Mouse (Mus musculus) embryonic facial prominence, embryonic 13.5 days (tissue): ENCODE data around the gene Ccdc33. TPM values are rescaled to one million over a fixed set of nuclear protein-coding genes. Genes with fewer than 3 reads are reported as not detected.
A peak's percentile ranks its signal among the peaks of the same experiment; 100 is the strongest.

Experiments used
- ATAC-seq: fragments of 200-750 bp; cut with Nextera tagmentation; 2 replicates; pipeline ENCODE4 v1.8.0; 2017; ENCODE audit warnings: low read depth; ENCODE audit not compliant: insufficient number of reproducible peaks, insufficient read depth, low FRiP score, low TSS enrichment
- H3K27ac ChIP-seq: fragments of 300-500 bp; sonication (generic); 2 replicates; pipeline ENCODE4 v1.5.1; 2015; ENCODE audit warnings: moderate library complexity, mild to moderate bottlenecking, inconsistent platforms
- H3K27me3 ChIP-seq: fragments of 300-500 bp; sonication (generic); 2 replicates; pipeline ENCODE4 v1.6.1; 2015; ENCODE audit warnings: mild to moderate bottlenecking, inconsistent platforms
- H3K36me3 ChIP-seq: fragments of 300-500 bp; sonication (generic); 2 replicates; pipeline ENCODE4 v1.6.1; 2015; ENCODE audit warnings: mild to moderate bottlenecking, inconsistent platforms
- H3K4me1 ChIP-seq: fragments of 300-500 bp; sonication (generic); 2 replicates; pipeline ENCODE4 v1.6.1; 2015; ENCODE audit warnings: inconsistent platforms
- H3K4me2 ChIP-seq: fragments of 300-500 bp; sonication (generic); 2 replicates; pipeline ENCODE4 v1.6.1; 2015; ENCODE audit warnings: moderate library complexity, mild to moderate bottlenecking, inconsistent platforms
- H3K4me3 ChIP-seq: fragments of 300-500 bp; sonication (generic); 2 replicates; pipeline ENCODE4 v1.5.1; 2015; ENCODE audit warnings: mild to moderate bottlenecking, inconsistent platforms
- H3K9ac ChIP-seq: fragments of 300-500 bp; sonication (generic); 2 replicates; pipeline ENCODE4 v1.6.1; 2015; ENCODE audit warnings: mild to moderate bottlenecking, inconsistent platforms
- H3K9me3 ChIP-seq: fragments of 300-500 bp; sonication (generic); 2 replicates; pipeline ENCODE4 v1.6.1; 2016; ENCODE audit warnings: inconsistent platforms
- WGBS: fragments of 180-500 bp; shearing (Covaris S2); methylation state at CpG from one replicate; pipeline ENCODE4 v1.1.7; 2015; ENCODE audit warnings: mixed read lengths; 5-methylcytosine and 5-hydroxymethylcytosine counted together
- polyA plus RNA-seq: library from polyadenylated mRNA; unstranded; fragments of >200 nt; fragmentation: Nextera tagmentation; extraction: Ambion mirVana; gene quantifications from 2 replicates; pipeline ENCODE4 v1.2.1, GENCODE M21; 2015

The Ccdc33 gene
- polyA plus RNA-seq, 1 experiment from 2014 or later = not detected

DNA sequence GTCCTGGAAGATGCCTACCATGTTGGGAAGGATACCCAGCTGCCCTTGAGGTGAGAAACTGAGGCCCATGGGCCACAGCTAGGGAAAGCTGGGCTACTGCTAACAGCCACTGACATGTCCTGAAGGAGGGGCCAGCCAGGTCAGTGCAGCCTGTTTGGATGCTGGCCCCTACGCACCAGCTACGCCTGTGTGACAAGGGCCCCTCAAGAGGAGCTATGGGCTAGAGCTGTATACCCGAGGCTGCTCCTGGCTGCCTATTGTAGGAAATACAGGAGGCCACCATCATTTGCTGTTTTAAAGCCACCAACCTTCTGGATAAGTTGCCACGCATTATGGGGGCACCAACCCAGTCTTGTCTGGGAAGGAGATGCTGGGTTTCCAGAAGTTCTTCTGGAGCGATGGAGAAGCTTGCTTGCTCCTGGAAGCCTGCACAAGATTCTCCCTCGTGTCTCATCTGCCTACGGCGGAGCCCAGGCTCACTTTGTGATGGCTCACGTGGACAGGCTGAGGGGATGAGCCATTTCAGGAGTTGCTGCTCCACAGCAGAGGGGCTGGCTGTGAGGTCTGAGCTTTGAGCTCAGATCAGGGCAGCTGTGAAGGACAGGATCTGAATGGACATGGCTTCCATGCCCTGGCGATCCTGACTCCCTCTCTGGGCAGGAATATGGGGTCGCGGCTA is 110.1 kb downstream of the Ccdc33 start:
- WGBS = 65% methylated on average over 12 of the region's 12 CpGs
- H3K36me3 ChIP-seq = no peaks in the 10 kb centered on the region
- H3K4me3 ChIP-seq = no peak overlapping the region
- H3K9me3 ChIP-seq = no peaks in the 10 kb centered on the region
- H3K27me3 ChIP-seq = no peaks in the 10 kb centered on the region; the same call in 1 of the 2 replicates
- H3K27ac ChIP-seq = no peak overlapping the region
- no peak for ATAC-seq
- H3K4me1 ChIP-seq = peaks cover 15% of the 10 kb centered on the region
- no peak overlapping the region for H3K9ac ChIP-seq
- H3K4me2 ChIP-seq = no peak overlapping the region

- no peaks in the 10 kb centered on the region for H3K9me3 ChIP-seq
- H3K36me3 ChIP-seq = no peaks in the 10 kb centered on the region
- no peak for ATAC-seq
- H3K27me3 ChIP-seq = no peaks in the 10 kb centered on the region; the same call in 1 of the 2 replicates
- H3K4me3 ChIP-seq = no peak within 1 kb of the TSS
- H3K9ac ChIP-seq = no peak within 1 kb of the TSS
- WGBS = 87% methylated on average over 16 of the region's 16 CpGs
- peaks cover 13% of the 10 kb centered on the region for H3K4me1 ChIP-seq
- no peak within 1 kb of the TSS for H3K4me2 ChIP-seq
- no peak within 1 kb of the TSS for H3K27ac ChIP-seq
These were observed 112.7 kb downstream of the Ccdc33 start, which contains the start of gene Cyp11a1 for GRCm38 (mm10) chr9:58005753-58006461. Gene Cyp11a1 (plus strand): TSS chr9:58006411.

DNA sequence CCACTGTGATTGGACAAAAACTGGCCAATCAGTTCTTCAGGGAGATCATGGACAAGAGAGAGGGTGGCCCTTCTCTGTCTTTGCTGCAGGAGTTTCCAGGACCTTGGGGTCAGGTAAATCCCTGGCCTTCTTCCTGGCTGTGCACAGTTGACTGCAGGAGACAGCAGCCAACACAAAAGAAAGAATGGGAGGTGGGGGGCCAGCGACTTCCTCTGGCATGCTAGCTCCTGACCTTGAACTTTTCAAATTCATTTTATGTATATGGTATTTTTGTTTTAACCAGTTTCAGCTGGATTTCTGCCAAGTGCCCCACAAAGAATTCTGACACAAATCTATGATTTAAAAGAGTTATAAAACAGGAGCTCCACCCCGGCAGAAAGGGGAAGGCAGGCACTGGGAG is 115.4 kb downstream of the Ccdc33 start:
- H3K4me3 ChIP-seq = no peak overlapping the region
- no peak overlapping the region for H3K9ac ChIP-seq
- no peaks in the 10 kb centered on the region for H3K36me3 ChIP-seq
- ATAC-seq = no peak
- H3K27ac ChIP-seq = no peak overlapping the region
- 24% methylated on average over 2 of the region's 2 CpGs for WGBS
- H3K9me3 ChIP-seq = no peaks in the 10 kb centered on the region
- no peak overlapping the region for H3K4me2 ChIP-seq
- H3K27me3 ChIP-seq = peaks cover 20% of the 10 kb centered on the region
- H3K4me1 ChIP-seq = peaks cover 4% of the 10 kb centered on the region

DNA sequence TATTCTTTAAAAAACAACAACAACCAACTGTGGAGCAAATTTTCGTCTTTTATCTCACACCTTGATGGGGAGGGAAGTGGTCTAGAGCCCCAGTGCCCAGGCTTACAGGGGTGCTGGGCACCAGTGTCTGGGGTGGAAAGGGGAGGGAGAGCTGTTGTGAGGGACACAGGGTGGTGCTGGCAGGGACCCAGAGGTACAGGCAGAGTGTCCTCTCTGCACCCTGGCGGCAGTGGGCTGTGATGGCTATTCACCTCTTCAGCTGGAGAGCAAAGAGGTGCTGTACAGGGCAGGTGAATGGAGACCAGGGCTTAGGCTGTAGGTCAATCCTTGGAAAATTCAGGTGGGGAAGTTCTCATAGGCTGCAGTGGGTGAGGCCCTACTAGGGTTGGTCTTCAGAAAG is 118.9 kb downstream of the Ccdc33 start:
- H3K4me3 ChIP-seq = no peak overlapping the region
- WGBS = 47% methylated on average over 2 of the region's 2 CpGs
- no peak for ATAC-seq
- no peaks in the 10 kb centered on the region for H3K9me3 ChIP-seq
- H3K36me3 ChIP-seq = no peaks in the 10 kb centered on the region
- H3K27ac ChIP-seq = no peak overlapping the region
- H3K27me3 ChIP-seq = peaks cover 50% of the 10 kb centered on the region
- H3K9ac ChIP-seq = no peak overlapping the region
- H3K4me2 ChIP-seq = no peak overlapping the region
- peaks cover 12% of the 10 kb centered on the region for H3K4me1 ChIP-seq

DNA sequence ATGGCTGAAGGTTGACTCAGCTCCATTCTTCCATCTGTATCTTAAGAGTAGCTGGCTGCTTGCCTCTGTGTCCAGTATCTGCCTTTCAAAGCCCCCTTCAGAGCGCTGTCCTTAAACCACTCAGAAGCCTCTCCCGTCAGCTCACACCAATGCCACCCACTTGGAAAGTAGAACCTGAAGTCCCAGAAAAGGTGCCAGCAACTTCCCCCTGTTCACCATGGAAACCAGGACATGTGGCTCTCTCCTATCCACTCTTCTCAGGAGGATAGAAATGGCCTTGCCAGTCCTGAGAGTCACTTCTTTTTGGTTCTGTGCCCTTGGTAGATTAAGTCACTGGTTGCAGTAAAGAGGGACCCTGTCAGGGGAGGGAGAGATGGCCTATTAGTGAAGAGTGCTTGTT is 119.9 kb downstream of the Ccdc33 start:
- no peak overlapping the region for H3K4me3 ChIP-seq
- H3K27me3 ChIP-seq = peaks cover 50% of the 10 kb centered on the region
- 51% methylated on average over 2 of the region's 2 CpGs for WGBS
- no peak for ATAC-seq
- no peak overlapping the region for H3K9ac ChIP-seq
- H3K4me1 ChIP-seq = peaks cover 14% of the 10 kb centered on the region
- H3K27ac ChIP-seq = no peak overlapping the region
- no peaks in the 10 kb centered on the region for H3K9me3 ChIP-seq
- H3K36me3 ChIP-seq = no peaks in the 10 kb centered on the region
- H3K4me2 ChIP-seq = no peak overlapping the region

GRCm38 (mm10) chr9:57998032-57998659 is 120.5 kb downstream of the Ccdc33 start:
- H3K27me3 ChIP-seq = peaks cover 50% of the 10 kb centered on the region
- no peak for ATAC-seq
- H3K4me3 ChIP-seq = peak overlapping the region; percentile 25
- H3K4me1 ChIP-seq = peaks cover 18% of the 10 kb centered on the region
- H3K27ac ChIP-seq = no peak overlapping the region
- WGBS = 2% methylated on average over 20 of the region's 20 CpGs
- no peaks in the 10 kb centered on the region for H3K9me3 ChIP-seq
- H3K9ac ChIP-seq = peak overlapping the region; percentile 44; the same call in 1 of the 2 replicates
- H3K36me3 ChIP-seq = no peaks in the 10 kb centered on the region
- H3K4me2 ChIP-seq = peak overlapping the region; percentile 56

- H3K27me3 ChIP-seq = peaks cover 50% of the 10 kb centered on the region
- no peak for ATAC-seq
- H3K27ac ChIP-seq = no peak overlapping the region
- peak overlapping the region; percentile 56 for H3K4me2 ChIP-seq
- 25% methylated on average over 13 of the region's 13 CpGs for WGBS
- no peaks in the 10 kb centered on the region for H3K9me3 ChIP-seq
- H3K4me1 ChIP-seq = peaks cover 20% of the 10 kb centered on the region
- peak overlapping the region; percentile 25 for H3K4me3 ChIP-seq
- peak overlapping the region; percentile 44; the same call in 1 of the 2 replicates for H3K9ac ChIP-seq
- H3K36me3 ChIP-seq = no peaks in the 10 kb centered on the region
These were observed 121.1 kb downstream of the Ccdc33 start for GRCm38 (mm10) chr9:57997511-57998031.

DNA sequence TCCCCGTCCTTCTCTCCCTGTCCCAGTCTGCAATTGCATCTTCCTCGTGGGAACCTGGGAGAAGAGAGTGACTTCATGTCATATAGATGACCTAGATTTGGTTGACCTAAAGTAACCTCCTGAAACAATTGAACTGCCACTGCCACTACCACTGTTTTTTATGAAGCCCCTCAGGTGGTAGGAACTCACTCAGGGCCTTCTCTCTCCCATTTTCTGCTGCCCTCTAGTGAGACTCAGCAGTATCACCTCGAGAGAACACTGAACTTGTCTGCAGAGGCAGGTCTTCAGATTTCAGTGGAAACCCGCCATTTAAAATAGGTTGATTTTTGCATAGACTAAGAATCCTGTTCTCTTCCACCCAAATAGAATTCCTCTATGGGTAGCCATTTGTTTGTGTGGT is 123.3 kb downstream of the Ccdc33 start:
- no peak for ATAC-seq
- no peak overlapping the region for H3K4me2 ChIP-seq
- no peaks in the 10 kb centered on the region for H3K9me3 ChIP-seq
- WGBS = 34% methylated on average over 4 of the region's 4 CpGs
- peaks cover 20% of the 10 kb centered on the region for H3K4me1 ChIP-seq
- no peak overlapping the region for H3K9ac ChIP-seq
- H3K4me3 ChIP-seq = no peak overlapping the region
- H3K27me3 ChIP-seq = peaks cover 44% of the 10 kb centered on the region
- H3K36me3 ChIP-seq = no peaks in the 10 kb centered on the region
- H3K27ac ChIP-seq = no peak overlapping the region

DNA sequence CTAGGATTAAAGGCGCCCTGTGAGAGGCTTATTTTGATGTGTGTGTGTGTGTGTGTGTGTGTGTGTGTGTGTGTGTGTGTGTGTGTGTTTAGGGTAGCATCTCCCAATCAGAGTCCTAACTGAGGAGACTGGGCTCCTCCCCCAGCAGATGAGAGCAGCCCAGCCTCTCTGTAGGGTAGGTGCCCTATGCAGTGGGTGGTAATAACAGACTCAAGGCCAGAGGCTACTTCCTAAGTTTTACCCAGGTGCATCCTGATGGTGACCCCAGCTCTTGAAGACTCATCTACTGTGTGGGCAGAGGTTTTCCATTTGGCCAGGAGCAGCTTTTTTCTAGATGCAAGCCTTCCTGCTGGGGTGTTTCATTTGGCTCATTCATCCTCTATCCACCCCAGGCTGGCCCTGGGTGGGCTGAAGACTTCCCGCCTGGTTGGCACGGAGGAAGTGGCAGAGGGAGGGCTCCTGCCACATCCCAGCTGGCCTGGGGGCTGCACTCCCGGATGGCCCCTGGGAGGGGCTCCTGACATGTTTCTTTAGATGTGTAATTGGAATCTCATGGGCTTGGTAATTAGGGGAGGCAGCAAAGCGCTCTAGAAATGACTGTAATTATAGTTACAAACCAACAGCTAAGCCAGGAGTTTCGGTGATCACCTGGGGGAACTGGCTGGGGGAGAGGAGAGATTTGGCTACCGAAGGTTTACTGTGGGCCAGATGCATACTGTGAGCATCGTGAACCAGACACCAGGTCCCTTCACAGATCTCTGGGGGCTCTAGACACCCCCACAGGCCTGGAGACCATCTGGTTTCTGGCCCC is 125.6 kb downstream of the Ccdc33 start:
- ATAC-seq = no peak
- Histone ChIP-seq H3K27ac (peak overlapping the region; percentile 12; the same call in 1 of the 2 replicates), H3K36me3 (no peaks in the 10 kb centered on the region), H3K4me3 (no peak overlapping the region), H3K9ac (no peak overlapping the region), H3K4me2 (0 out of 2 replicates have a peak overlapping the region, but pooled peaks have one; percentile 16), H3K9me3 (no peaks in the 10 kb centered on the region), H3K4me1 (peaks cover 17% of the 10 kb centered on the region), H3K27me3 (peaks cover 28% of the 10 kb centered on the region)
- 22% methylated on average over 8 of the region's 8 CpGs for WGBS

DNA sequence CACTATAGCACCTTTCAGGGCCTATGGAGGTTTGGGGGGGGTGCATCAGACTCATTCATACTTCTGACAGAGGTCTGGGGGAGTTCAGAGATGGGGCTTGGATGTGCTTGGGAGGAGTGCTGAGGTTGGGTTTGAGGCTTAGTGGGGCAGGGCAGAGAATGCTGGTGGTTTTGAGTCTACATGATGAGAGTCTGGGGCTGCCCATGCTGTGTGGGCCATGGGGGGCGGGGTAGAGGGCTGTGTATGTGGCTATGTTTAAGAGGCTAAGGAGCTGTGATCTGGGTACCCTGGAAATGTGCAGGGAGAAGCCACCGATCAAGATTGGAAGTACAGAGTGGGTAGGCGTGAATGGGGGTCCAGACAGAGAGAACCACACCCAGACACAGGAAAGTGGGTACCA is 126.6 kb downstream of the Ccdc33 start:
- Histone ChIP-seq H3K27me3 (peaks cover 18% of the 10 kb centered on the region), H3K4me2 (no peak overlapping the region), H3K9ac (no peak overlapping the region), H3K9me3 (no peaks in the 10 kb centered on the region), H3K4me1 (peaks cover 11% of the 10 kb centered on the region), H3K27ac (no peak overlapping the region), H3K36me3 (no peaks in the 10 kb centered on the region), H3K4me3 (no peak overlapping the region)
- no peak for ATAC-seq
- WGBS = 88% methylated on average over 3 of the region's 3 CpGs
